Mouse (Mus musculus) adrenal gland, postnatal 36 days (tissue): ENCODE measurements at regions not wholly inside any gene's neighbourhood (a gene's known extent, or its start where the extent isn't known, plus 50 kb on each side); places are given as distances from the start of the nearest gene placed in this dataset.
"Not testable (repeated sequence)": the region's sequence is repeated elsewhere in the genome, so short reads cannot be mapped to it uniquely, and the experiment has no call there.

ENCODE experiments used
- DNase-seq, 2 experiments: peaks; one replicate each; pipeline ENCODE4 v3.0.0; 2021; ENCODE audit warnings: mixed read lengths in 1 of 2

GRCm38 (mm10) chr2:39420696-39421095 lies 194.4 kb upstream of the Ppp6c start:
- DNase-seq = no peak

- no peak for DNase-seq
These were observed 174.1 kb upstream of the Ppp6c start for GRCm38 (mm10) chr2:39400336-39400735.

GRCm38 (mm10) chr2:39399523-39399922 lies 173.3 kb upstream of the Ppp6c start:
- no peak for DNase-seq

DNA sequence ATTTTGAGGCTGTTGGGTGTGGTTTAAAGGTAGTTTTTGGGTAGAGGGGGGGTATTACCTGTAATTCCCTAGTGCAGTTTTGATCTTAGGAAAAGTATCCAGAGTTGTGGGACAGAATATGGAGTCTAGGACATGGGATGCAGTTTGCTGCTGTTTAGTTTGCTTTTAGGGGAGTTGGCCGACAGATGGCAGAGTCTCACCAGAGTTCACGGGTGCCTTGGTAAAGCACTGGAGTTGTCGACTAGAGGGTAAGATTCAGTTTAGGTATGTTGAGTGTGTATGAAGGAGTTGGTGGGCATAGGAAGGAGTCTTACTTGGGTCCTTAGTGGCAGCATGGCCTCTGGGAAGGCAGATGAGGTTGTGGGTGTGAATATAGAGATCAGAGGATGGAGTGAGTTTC lies 168.4 kb upstream of the Ppp6c start:
- DNase-seq = no peak

DNA sequence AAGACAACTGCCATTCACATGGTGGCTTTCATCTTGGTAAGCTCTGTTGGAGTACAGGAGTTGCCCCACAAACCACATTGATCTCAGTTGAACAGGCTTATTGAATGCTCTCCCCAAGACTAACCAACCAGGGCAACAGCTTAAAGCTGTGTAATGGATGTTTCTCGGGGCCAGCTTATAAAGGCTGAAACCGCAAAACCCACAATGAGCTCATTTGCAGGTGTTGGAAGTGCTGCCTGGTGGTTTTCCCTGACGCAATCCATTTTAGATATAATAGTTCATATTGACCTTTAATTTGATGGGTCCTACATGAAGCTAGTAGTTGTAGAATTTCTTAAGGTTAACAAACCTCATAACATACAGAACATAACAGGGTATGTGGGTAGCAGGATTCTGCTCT lies 151.0 kb upstream of the Ppp6c start:
- DNase-seq = no peak

DNA sequence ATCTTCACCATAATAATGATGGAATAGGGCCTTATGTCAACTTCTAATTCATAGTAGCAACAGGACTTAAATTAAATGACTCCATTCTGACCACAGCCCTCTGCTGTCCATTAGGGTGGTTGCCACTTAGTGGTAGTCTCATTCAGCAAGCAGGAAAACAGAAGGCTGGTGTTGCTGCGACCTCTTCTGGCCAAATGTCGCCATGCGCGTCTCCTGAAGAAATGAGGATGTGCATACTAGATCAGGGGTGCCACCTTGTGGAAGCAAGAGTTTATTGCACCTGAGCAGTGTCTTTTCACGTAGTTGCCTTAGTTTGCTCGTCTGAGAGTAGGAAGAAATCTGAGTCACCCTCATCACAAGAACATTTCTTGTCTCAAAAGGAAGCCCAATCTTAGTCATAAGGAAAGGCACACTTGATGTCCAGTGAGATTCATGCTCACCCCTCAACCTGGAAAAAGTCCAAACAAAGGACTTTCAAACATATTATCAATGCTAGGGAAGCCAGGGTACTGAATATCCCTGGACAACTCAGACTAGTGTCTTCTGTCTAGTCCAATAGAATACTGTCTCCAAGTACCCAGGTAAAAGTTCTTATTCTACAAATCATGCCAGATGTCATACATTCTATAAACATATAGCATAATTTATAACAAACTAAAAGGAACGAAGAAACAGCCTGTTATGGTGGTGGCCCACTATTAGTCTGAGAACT lies 147.0 kb upstream of the Ppp6c start:
- DNase-seq = peak; percentile 90

DNA sequence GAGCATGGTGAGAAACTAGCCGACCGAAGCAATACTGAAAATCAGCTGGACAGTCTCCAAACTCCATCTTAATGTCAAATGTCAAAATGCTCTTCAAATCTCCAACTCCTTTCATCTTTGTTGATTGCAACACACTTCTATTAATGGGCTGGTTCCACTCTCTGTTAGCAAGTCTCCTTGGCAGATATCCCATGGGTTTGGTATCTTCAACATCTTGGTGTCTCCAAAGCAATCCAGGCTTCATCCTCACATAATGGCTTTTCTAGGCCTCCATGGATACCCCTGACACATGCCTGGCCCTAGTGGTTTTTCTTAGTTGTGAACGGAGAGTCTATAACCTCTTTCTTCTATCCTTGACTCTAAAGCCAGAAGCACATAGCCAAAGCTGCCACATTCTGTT lies 118.0 kb upstream of the Ppp6c start:
- no peak for DNase-seq

GRCm38 (mm10) chr2:39340406-39340805 lies 114.2 kb upstream of the Ppp6c start:
- no peak for DNase-seq

DNA sequence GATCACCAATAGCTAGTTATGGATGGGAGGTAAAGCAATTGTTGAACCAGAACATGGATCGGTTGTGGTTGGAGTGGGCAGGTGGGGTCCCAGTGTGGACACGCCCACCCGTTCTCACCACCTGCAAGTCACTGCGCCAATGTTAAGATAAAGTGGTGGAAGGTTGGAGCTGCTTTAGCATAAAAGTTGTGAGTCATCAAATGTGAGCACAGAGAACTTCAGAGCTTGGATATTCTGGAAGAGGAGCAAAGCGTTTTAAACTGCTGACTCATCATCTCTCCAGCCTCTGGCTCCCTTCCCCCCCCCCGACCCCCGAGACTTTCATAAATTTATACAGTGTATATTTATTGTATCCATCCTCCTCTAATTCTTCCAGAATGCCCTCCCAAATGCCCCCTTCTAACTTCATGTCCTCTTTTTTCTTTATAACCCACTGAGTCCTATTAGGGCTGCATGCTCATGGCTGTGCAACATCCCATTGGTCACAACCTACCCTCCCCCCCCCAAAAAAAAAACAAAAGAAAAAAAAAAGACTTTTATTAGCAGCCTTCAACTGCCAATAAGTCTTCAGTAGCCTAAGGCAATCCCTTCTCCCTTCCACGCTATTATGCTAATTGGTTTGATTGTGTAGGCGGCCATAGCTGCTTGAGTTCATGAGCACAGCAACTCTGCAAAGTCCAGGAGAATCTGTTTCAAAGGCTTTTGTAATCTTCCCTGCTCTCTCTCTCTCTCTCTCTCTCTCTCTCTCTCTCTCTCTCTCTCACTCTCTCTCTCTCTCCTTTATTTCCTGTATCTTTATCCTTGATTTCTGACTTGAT lies 112.8 kb upstream of the Ppp6c start:
- DNase-seq = no peak

GRCm38 (mm10) chr2:39337524-39337923 lies 111.3 kb upstream of the Ppp6c start:
- no peak for DNase-seq

DNA sequence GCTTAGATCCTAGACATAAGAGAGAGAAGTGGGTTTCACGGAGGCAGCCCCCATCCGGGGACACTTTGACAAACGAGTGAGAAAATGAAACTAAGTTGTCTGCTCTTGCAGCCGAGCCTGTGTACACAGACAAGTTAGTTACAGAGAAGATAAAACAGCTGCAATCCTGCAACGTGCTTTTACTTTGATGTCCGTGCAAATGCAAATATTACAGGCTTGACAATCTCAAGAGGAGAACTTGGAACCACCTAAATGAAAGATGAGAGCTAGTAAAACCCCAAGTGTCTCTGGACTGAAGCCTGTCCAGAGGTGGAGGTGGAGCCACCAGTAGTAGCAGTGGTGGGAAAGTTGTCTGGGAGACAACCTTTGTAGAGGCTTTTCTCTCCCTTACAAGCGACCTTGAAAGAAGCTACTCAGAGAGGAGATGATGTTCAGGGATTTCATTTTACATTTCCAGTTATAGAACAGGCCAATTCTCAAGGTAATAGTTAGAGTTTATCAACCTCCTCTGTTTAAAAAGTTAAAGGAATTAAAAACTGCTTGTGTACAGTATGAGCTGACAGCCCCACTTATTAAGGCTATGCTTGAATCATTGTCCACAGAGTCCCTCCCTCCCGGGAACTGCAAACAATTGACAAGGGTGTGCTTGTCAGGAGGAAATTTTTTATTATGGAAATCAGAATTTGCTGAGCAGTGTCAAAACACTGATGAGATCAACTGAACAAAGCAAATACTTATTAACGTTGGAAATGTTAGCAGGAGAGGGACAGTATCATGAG lies 99.7 kb upstream of the Ppp6c start:
- no peak for DNase-seq

DNA sequence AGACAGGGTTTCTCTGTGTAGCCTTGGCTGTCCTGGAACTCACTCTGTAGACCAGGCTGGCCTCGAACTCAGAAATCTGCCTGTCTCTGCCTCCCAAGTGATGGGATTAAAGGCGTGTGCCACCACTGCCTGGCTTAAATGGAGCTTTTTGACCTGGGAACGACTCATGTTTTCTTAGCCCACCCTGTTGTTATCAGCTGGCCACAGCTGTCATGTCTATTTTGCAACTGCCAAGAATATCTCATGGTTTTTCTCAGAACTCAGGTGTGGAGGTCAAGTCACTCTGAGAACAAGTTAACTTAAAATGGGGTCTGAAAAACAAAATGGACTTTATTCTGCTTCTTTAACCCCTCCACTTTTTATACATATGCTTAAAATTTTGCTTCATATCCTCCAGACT lies 98.9 kb upstream of the Ppp6c start:
- not testable (repeated sequence) for DNase-seq

- DNase-seq = no peak
These were observed 73.6 kb upstream of the Ppp6c start for GRCm38 (mm10) chr2:39299798-39300382.

- DNase-seq = no peak
These were observed 73.0 kb upstream of the Ppp6c start for GRCm38 (mm10) chr2:39299290-39299689.

DNA sequence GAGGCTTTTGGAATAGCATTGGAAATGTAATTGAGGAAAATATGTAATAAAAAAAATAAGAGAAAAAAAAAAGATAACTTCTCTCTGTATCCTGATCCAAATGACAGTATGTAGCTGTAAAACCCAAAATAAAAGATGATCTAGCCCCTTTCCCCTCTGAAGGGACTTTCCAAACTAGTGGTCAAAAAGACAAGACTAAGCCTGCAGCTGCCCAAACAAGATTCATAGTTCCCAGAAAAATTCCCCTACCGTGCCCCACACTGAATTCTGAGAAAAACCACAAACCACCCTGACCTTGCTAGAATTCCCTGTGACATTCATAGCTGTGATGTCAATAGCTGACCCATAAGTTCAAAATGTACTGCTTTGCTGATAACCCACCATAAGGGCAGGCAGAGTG lies 69.2 kb upstream of the Ppp6c start:
- peak in 1 of 2 experiments; percentile 1 for DNase-seq

GRCm38 (mm10) chr2:39278218-39278617 lies 52.0 kb upstream of the Ppp6c start:
- DNase-seq = no peak
